Mouse (Mus musculus) spleen, adult 2 months (tissue): ENCODE data around the gene Mark2.

Experiments used
- CTCF ChIP-seq: fragments of 200-500 bp; IDR thresholded peaks from 2 replicates; pipeline ENCODE4 v1.5.1; 2011; ENCODE audit warnings: mild to moderate bottlenecking, inconsistent platforms; ENCODE audit not compliant: insufficient read depth, insufficient read length, insufficient replicate concordance; ENCODE audit errors: extremely low read depth
- POLR2A ChIP-seq: fragments of 200-500 bp; IDR thresholded peaks from 2 replicates; pipeline ENCODE4 v1.6.1; 2011; ENCODE audit warnings: low read depth, low read length, inconsistent platforms

DNA sequence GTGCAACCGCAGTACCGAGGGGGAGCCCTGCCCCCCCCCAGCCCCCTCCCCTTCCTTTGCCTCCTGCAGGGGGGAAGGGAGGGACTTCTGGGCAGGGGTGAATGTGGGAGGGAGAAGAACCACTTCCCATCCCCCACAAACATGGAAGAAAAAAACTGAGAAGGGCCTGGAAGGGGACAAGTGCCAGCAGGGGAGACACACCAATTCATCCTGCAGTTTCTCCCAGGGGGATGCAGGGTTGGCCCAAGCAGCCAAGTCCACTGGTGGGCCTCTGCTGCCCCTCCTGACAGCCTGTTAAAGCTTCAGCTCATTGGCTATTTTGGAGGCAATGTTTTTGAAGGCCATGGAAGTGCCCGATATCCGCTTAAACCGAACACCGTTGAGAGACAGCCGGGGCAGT is 64.9 kb downstream of the Mark2 start:
- no peak for TF ChIP-seq CTCF
- no peak for TF ChIP-seq POLR2A
